Comparison of ENCODE assay signal across 24 mouse cellular contexts in genomic region chr16:48323602-48324345, GRCm38 (mm10). TPM values are rescaled to one million over a fixed set of nuclear protein-coding genes. Genes with fewer than 3 reads are reported as not detected.
"Had no signal": no experiment of that assay in that cellular context is flagged by ENCODE, and none has a peak within 500 bp of the region (broad histone marks: within the 10 kb centered on the region; RNA-seq: fewer than 3 reads in every experiment).

No protein-coding gene starts in this region.

- H3K4me2 ChIP-seq: lung, embryonic 15.5 days; midbrain, embryonic 11.5 days; midbrain, embryonic 13.5 days; midbrain, embryonic 15.5 days; neural tube, embryonic 12.5 days; stomach, embryonic 15.5 days had no signal

- H3K27ac ChIP-seq: lung, embryonic 15.5 days; macrophage; midbrain, embryonic 13.5 days; midbrain, embryonic 15.5 days; neural tube, embryonic 12.5 days; stomach, embryonic 15.5 days; stomach, postnatal 0 days had no signal

- H3K9ac ChIP-seq: lung, embryonic 15.5 days; midbrain, embryonic 13.5 days; midbrain, embryonic 15.5 days; neural tube, embryonic 12.5 days; stomach, embryonic 15.5 days had no signal

- DNase-seq: lung, postnatal 14 days; lung, postnatal 36 days; right cerebral cortex, postnatal 14 days; thymus, adult 2 months; thymus, postnatal 25 days; thymus, postnatal 4 days had no signal

- ATAC-seq: lung, postnatal 0 days; midbrain, embryonic 13.5 days; midbrain, embryonic 15.5 days had no signal

- H3K4me3 ChIP-seq: lung, embryonic 15.5 days; megakaryocyte, embryonic 14.5 days; midbrain, embryonic 13.5 days; midbrain, embryonic 15.5 days; neural tube, embryonic 12.5 days; stomach, embryonic 15.5 days had no signal

- H3K27me3 ChIP-seq: lung, embryonic 15.5 days; megakaryocyte, embryonic 14.5 days; midbrain, embryonic 13.5 days; midbrain, embryonic 15.5 days; neural tube, embryonic 12.5 days; stomach, embryonic 15.5 days had no signal

- H3K9me3 ChIP-seq: lung, embryonic 15.5 days; midbrain, embryonic 13.5 days; midbrain, embryonic 15.5 days; neural tube, embryonic 12.5 days; stomach, embryonic 15.5 days had no signal

- H3K4me1 ChIP-seq: lung, embryonic 15.5 days; megakaryocyte, embryonic 14.5 days; midbrain, embryonic 13.5 days; midbrain, embryonic 15.5 days; neural tube, embryonic 12.5 days; stomach, embryonic 15.5 days had no signal

- H3K36me3 ChIP-seq: lung, embryonic 15.5 days; midbrain, embryonic 13.5 days; midbrain, embryonic 15.5 days; neural tube, embryonic 12.5 days; stomach, embryonic 15.5 days had no signal

RNA-seq across cellular contexts. Expression of gene Dppa2, which starts 20.1 kb away (rescaled TPM):
- total RNA-seq: megakaryocyte progenitor cell, adult 5-6 weeks; midbrain, postnatal 0 days; monocyte, adult 5-6 weeks; neutrophil, adult 5-6 weeks had no signal
- polyA plus RNA-seq: macrophage; midbrain, embryonic 11.5 days; midbrain, embryonic 13.5 days; midbrain, embryonic 15.5 days; midbrain, postnatal 0 days; neural tube, embryonic 12.5 days; neural tube, embryonic 14.5 days; stomach, embryonic 15.5 days; stomach, postnatal 0 days; testis, adult 2 months; thymus, adult 2 months; urinary bladder, adult 2 months had no signal

RNA-seq across cellular contexts. Expression of gene Dppa4, which starts 40.2 kb away (rescaled TPM):
- total RNA-seq: megakaryocyte progenitor cell, adult 5-6 weeks; midbrain, postnatal 0 days; monocyte, adult 5-6 weeks; neutrophil, adult 5-6 weeks had no signal
- polyA plus RNA-seq: lung, embryonic 15.5 days; lung, postnatal 0 days; macrophage; midbrain, embryonic 11.5 days; midbrain, embryonic 13.5 days; midbrain, embryonic 15.5 days; midbrain, postnatal 0 days; neural tube, embryonic 12.5 days; neural tube, embryonic 14.5 days; spleen, adult 2 months; stomach, embryonic 15.5 days; stomach, postnatal 0 days; thymus, adult 2 months; urinary bladder, adult 2 months had no signal
